ENCODE assay signal across 26 mouse cellular contexts in genomic region chr7:73764679-73765078, GRCm38 (mm10). TPM values are rescaled to one million over a fixed set of nuclear protein-coding genes. Genes with fewer than 3 reads are reported as not detected.
A peak's percentile ranks its signal among the peaks of the same experiment; 100 is the strongest.
DNase-seq lines count a peak whose midpoint lies in the region; ATAC-seq and TF ChIP-seq lines count a peak whose summit lies in the region.
"Had no signal": no experiment of that assay in that cellular context is flagged by ENCODE, and none has a peak within 500 bp of the region (broad histone marks: within the 10 kb centered on the region; RNA-seq: fewer than 3 reads in every experiment).

No protein-coding gene starts in this region.

- DNase-seq in hindbrain, embryonic 10.5 days (ENCODE audit: low spot score), result no peak
- DNase-seq in hindbrain, embryonic 14.5 days (ENCODE audit: low spot score), result no peak
- DNase-seq in c-Kit-positive CD71-positive TER-119-negative erythroid progenitor cells, embryonic 14.5 days (ENCODE audit: low read depth), result peak; percentile 14
- DNase-seq in liver, postnatal 0 days, result no peak
- no peak for DNase-seq in T-cell, adult 2 months (ENCODE audit: low spot score)
- DNase-seq in yolk sac, embryonic 10.5 days (ENCODE audit: low spot score), result no peak
- no peak for DNase-seq in layer of hippocampus, adult 18-20 months (ENCODE audit: low spot score in 2 of 2)
- DNase-seq: adrenal gland, postnatal 10 days; B cell, adult 2 months; cerebellum, adult 11-12 months; cerebellum, adult 9-11 months; gastrocnemius, postnatal 36 days; heart, adult 2 months; kidney, adult 2 months; kidney, postnatal 4 days; lung, adult 18-20 months; lung, postnatal 4 days; right cerebral cortex, postnatal 25 days had no signal

- whole genome bisulfite sequencing in hindbrain, embryonic 10.5 days, result 91% methylated on average over 5 of the region's 5 CpGs
- WGBS in hindbrain, embryonic 14.5 days, result 91% methylated on average over 5 of the region's 5 CpGs
- WGBS in liver, embryonic 12.5 days (ENCODE audit: insufficient replicate concordance), result 56% methylated on average over 5 of the region's 5 CpGs
- WGBS in liver, postnatal 0 days (ENCODE audit: insufficient replicate concordance), result 60% methylated on average over 5 of the region's 5 CpGs

- no peaks in the 10 kb centered on the region for H3K36me3 ChIP-seq in hindbrain, embryonic 10.5 days
- no peaks in the 10 kb centered on the region for H3K36me3 ChIP-seq in hindbrain, embryonic 14.5 days (replicated peaks; ENCODE audit: control insufficient read depth, insufficient read depth)
- H3K36me3 ChIP-seq in liver, embryonic 12.5 days, result no peaks in the 10 kb centered on the region
- H3K36me3 ChIP-seq in liver, postnatal 0 days (replicated peaks; ENCODE audit: insufficient read depth, low read length), result no peaks in the 10 kb centered on the region
- H3K36me3 ChIP-seq: stomach, embryonic 15.5 days had no signal

- TF ChIP-seq CTCF in liver, postnatal 0 days (IDR thresholded peaks at IDR 0.05; ENCODE audit: low read depth), result no peak

- H3K9me3 ChIP-seq in hindbrain, embryonic 10.5 days, result no peaks in the 10 kb centered on the region
- no peaks in the 10 kb centered on the region for H3K9me3 ChIP-seq in hindbrain, embryonic 14.5 days (ENCODE audit: control insufficient read depth, low read length)
- H3K9me3 ChIP-seq in liver, embryonic 12.5 days (replicated peaks), result no peaks in the 10 kb centered on the region
- H3K9me3 ChIP-seq in liver, postnatal 0 days (ENCODE audit: low read length), result no peaks in the 10 kb centered on the region
- H3K9me3 ChIP-seq: limb, embryonic 12.5 days; stomach, embryonic 15.5 days had no signal

- H3K4me2 ChIP-seq in hindbrain, embryonic 14.5 days (replicated peaks), result no peak overlapping the region
- H3K4me2 ChIP-seq in liver, embryonic 12.5 days, result 0 out of 2 replicates have a peak overlapping the region, but pooled peaks have one; percentile 40
- no peak overlapping the region for H3K4me2 ChIP-seq in liver, postnatal 0 days (ENCODE audit: low read depth, low read length)
- H3K4me2 ChIP-seq: limb, embryonic 12.5 days; stomach, embryonic 15.5 days had no signal

- ATAC-seq in hindbrain, embryonic 14.5 days (ENCODE audit: low FRiP score), result no peak
- ATAC-seq in liver, embryonic 12.5 days, result no peak
- ATAC-seq in liver, postnatal 0 days, result no peak
- ATAC-seq: forebrain, embryonic 14.5 days; hindbrain, embryonic 16.5 days; lung, postnatal 0 days; midbrain, embryonic 16.5 days had no signal

- no peak overlapping the region for H3K9ac ChIP-seq in hindbrain, embryonic 14.5 days
- H3K9ac ChIP-seq in liver, embryonic 12.5 days, result no peak overlapping the region
- H3K9ac ChIP-seq in liver, postnatal 0 days (replicated peaks), result no peak overlapping the region
- H3K9ac ChIP-seq: limb, embryonic 12.5 days; stomach, embryonic 15.5 days had no signal

- H3K4me1 ChIP-seq in hindbrain, embryonic 10.5 days (replicated peaks), result no peaks in the 10 kb centered on the region
- no peaks in the 10 kb centered on the region for H3K4me1 ChIP-seq in hindbrain, embryonic 14.5 days (replicated peaks; ENCODE audit: control insufficient read depth, insufficient read depth, low read length)
- peaks cover 30% of the 10 kb centered on the region for H3K4me1 ChIP-seq in liver, embryonic 12.5 days
- H3K4me1 ChIP-seq in liver, postnatal 0 days (ENCODE audit: insufficient read depth), result peaks cover 2% of the 10 kb centered on the region; the same call in 1 of the 2 replicates
- H3K4me1 ChIP-seq: limb, embryonic 12.5 days; stomach, embryonic 15.5 days had no signal

- TF ChIP-seq EP300 in liver, postnatal 0 days (IDR thresholded peaks at IDR 0.05; ENCODE audit: low read depth), result peak; percentile 42; the same call in 1 of the 2 replicates

- no peak overlapping the region for H3K4me3 ChIP-seq in hindbrain, embryonic 10.5 days
- H3K4me3 ChIP-seq in hindbrain, embryonic 14.5 days (replicated peaks; ENCODE audit: low read length), result no peak overlapping the region
- no peak overlapping the region for H3K4me3 ChIP-seq in liver, embryonic 12.5 days
- H3K4me3 ChIP-seq in liver, postnatal 0 days (ENCODE audit: low read depth, low read length), result no peak overlapping the region
- H3K4me3 ChIP-seq: heart, adult 2 months; limb, embryonic 12.5 days; stomach, embryonic 15.5 days had no signal

- peak overlapping the region; percentile 25; the same call in 1 of the 2 replicates for H3K27ac ChIP-seq in hindbrain, embryonic 10.5 days
- no peak overlapping the region for H3K27ac ChIP-seq in hindbrain, embryonic 14.5 days
- H3K27ac ChIP-seq in liver, embryonic 12.5 days, result peak overlapping the region; percentile 83
- H3K27ac ChIP-seq in liver, postnatal 0 days (ENCODE audit: low read depth), result peak overlapping the region; percentile 48; the same call in 1 of the 2 replicates
- H3K27ac ChIP-seq: heart, adult 2 months; kidney, postnatal 0 days; limb, embryonic 12.5 days; stomach, embryonic 15.5 days had no signal

- no peaks in the 10 kb centered on the region for H3K27me3 ChIP-seq in hindbrain, embryonic 10.5 days (ENCODE audit: insufficient read depth, poor library complexity, severe bottlenecking)
- no peaks in the 10 kb centered on the region for H3K27me3 ChIP-seq in hindbrain, embryonic 14.5 days (ENCODE audit: control insufficient read depth, insufficient read depth, low read length)
- H3K27me3 ChIP-seq in liver, embryonic 12.5 days (replicated peaks), result no peaks in the 10 kb centered on the region
- no peaks in the 10 kb centered on the region for H3K27me3 ChIP-seq in liver, postnatal 0 days (ENCODE audit: insufficient read depth, low read length)
- H3K27me3 ChIP-seq: limb, embryonic 12.5 days; stomach, embryonic 15.5 days had no signal

RNA-seq across cellular contexts. Expression of gene Fam174b, which starts 24.6 kb away (rescaled TPM):
- polyA plus RNA-seq in hindbrain, embryonic 10.5 days (2016; fragmentation: Nextera tagmentation; extraction: Ambion mirVana), result 26.1 and 27.4 TPM in 2 replicates
- 32.9 and 37.6 TPM in 2 replicates for polyA plus RNA-seq in hindbrain, embryonic 14.5 days (2014; fragmentation: Nextera tagmentation; extraction: Ambion mirVana)
- polyA plus RNA-seq in liver, embryonic 12.5 days (2016; fragmentation: Nextera tagmentation; extraction: Ambion mirVana), result 10.7 and 12.4 TPM in 2 replicates
- 2.6 and 2.9 TPM in 2 replicates for polyA plus RNA-seq in liver, postnatal 0 days (2015; fragmentation: Nextera tagmentation; extraction: Ambion mirVana)
- 10 to 100 TPM; 30.3 to 33.0 TPM for total RNA-seq in layer of hippocampus, adult 18-20 months (2021)
